Mouse (Mus musculus) urinary bladder, postnatal 14 days (tissue): ENCODE measurements around the gene Myo15b.

Experiments
- DNase-seq: peaks from one replicate; pipeline ENCODE4 v3.0.0; 2021; ENCODE audit warnings: low spot score

The Myo15b gene

GRCm38 (mm10) chr11:115903384-115904230 is 45.4 kb downstream of the Myo15b start:
- DNase-seq = peak; percentile 55

- no peak for DNase-seq
Observed at GRCm38 (mm10) chr11:115904231-115904955, 46.2 kb downstream of the Myo15b start.

GRCm38 (mm10) chr11:115904956-115905790 is 47.0 kb downstream of the Myo15b start:
- DNase-seq = peak; percentile 74

- no peak for DNase-seq
Observed at GRCm38 (mm10) chr11:115906116-115906515, 47.9 kb downstream of the Myo15b start.

GRCm38 (mm10) chr11:115906521-115906920 is 48.3 kb downstream of the Myo15b start:
- DNase-seq = no peak

GRCm38 (mm10) chr11:115911134-115911561 is 52.9 kb downstream of the Myo15b start:
- DNase-seq = peak; percentile 71

- DNase-seq = peak; percentile 62
Observed at GRCm38 (mm10) chr11:115911632-115912376, 53.6 kb downstream of the Myo15b start, which contains the start of gene Smim6. Gene Smim6, plus strand, starts transcription at chr11:115912017.

GRCm38 (mm10) chr11:115916579-115916978 is 58.4 kb downstream of the Myo15b start:
- DNase-seq = no peak

- no peak for DNase-seq
Observed at GRCm38 (mm10) chr11:115918637-115919036, 60.4 kb downstream of the Myo15b start.

- no peak for DNase-seq
Observed at GRCm38 (mm10) chr11:115919073-115919472, 60.9 kb downstream of the Myo15b start.

GRCm38 (mm10) chr11:115920110-115920818 is 62.1 kb downstream of the Myo15b start:
- DNase-seq = peak; percentile 63

- DNase-seq = no peak
Observed at GRCm38 (mm10) chr11:115921986-115922385, 63.8 kb downstream of the Myo15b start.

- no peak for DNase-seq
Observed at GRCm38 (mm10) chr11:115929031-115929430, 70.8 kb downstream of the Myo15b start.

- no peak for DNase-seq
Observed at GRCm38 (mm10) chr11:115929818-115930217, 71.6 kb downstream of the Myo15b start.

- no peak for DNase-seq
Observed at GRCm38 (mm10) chr11:115931235-115931634, 73.0 kb downstream of the Myo15b start.

GRCm38 (mm10) chr11:115933108-115933746 is 75.0 kb downstream of the Myo15b start, which contains the start of the genes Sap30bp and Recql5:
Gene Sap30bp, plus strand, starts transcription at chr11:115933282.
Gene Recql5, minus strand, starts transcription at chr11:115933477.
- peak; percentile 97 for DNase-seq

GRCm38 (mm10) chr11:115933747-115934110 is 75.5 kb downstream of the Myo15b start:
- no peak for DNase-seq

GRCm38 (mm10) chr11:115939690-115940329 is 81.6 kb downstream of the Myo15b start:
- peak; percentile 72 for DNase-seq

- DNase-seq = no peak
Observed at GRCm38 (mm10) chr11:115941980-115942379, 83.8 kb downstream of the Myo15b start.
